Mouse (Mus musculus): Measurements from ENCODE around the gene Ryr3.
A peak's percentile ranks its signal among the peaks of the same experiment; 100 is the strongest.

Gene Ryr3

GRCm38 (mm10) chr2:112799351-112799994 lies 417.4 kb downstream of the Ryr3 start:
- no peak for DNase-seq (ENCODE audit: extremely low spot score)

- no peak for DNase-seq (ENCODE audit: extremely low spot score)
These were observed 435.3 kb downstream of the Ryr3 start for GRCm38 (mm10) chr2:112781631-112782030.

GRCm38 (mm10) chr2:112774762-112775161 lies 442.1 kb downstream of the Ryr3 start:
- peak; percentile 81 for DNase-seq (ENCODE audit: extremely low spot score)

GRCm38 (mm10) chr2:112767665-112768064 lies 449.2 kb downstream of the Ryr3 start:
- DNase-seq (ENCODE audit: extremely low spot score), result no peak

- no peak for DNase-seq (ENCODE audit: extremely low spot score)
These were observed 451.9 kb downstream of the Ryr3 start for GRCm38 (mm10) chr2:112765046-112765445.

- DNase-seq (ENCODE audit: extremely low spot score), result no peak
These were observed 452.6 kb downstream of the Ryr3 start for GRCm38 (mm10) chr2:112764274-112764673.

- no peak for DNase-seq (ENCODE audit: extremely low spot score)
These were observed 454.9 kb downstream of the Ryr3 start for GRCm38 (mm10) chr2:112762006-112762405.

- DNase-seq (ENCODE audit: extremely low spot score), result no peak
These were observed 455.5 kb downstream of the Ryr3 start for GRCm38 (mm10) chr2:112761196-112761913.

- DNase-seq (ENCODE audit: extremely low spot score), result no peak
These were observed 456.2 kb downstream of the Ryr3 start for GRCm38 (mm10) chr2:112760692-112761091.

- no peak for DNase-seq (ENCODE audit: extremely low spot score)
These were observed 457.2 kb downstream of the Ryr3 start for GRCm38 (mm10) chr2:112759678-112760077.

GRCm38 (mm10) chr2:112758732-112759131 lies 458.2 kb downstream of the Ryr3 start:
- no peak for DNase-seq (ENCODE audit: extremely low spot score)

- DNase-seq (ENCODE audit: extremely low spot score), result no peak
These were observed 463.6 kb downstream of the Ryr3 start for GRCm38 (mm10) chr2:112753316-112753715.

- DNase-seq (ENCODE audit: extremely low spot score), result no peak
These were observed 465.5 kb downstream of the Ryr3 start for GRCm38 (mm10) chr2:112751416-112751815.

GRCm38 (mm10) chr2:112748532-112748931 lies 468.4 kb downstream of the Ryr3 start:
- no peak for DNase-seq (ENCODE audit: extremely low spot score)

- no peak for DNase-seq (ENCODE audit: extremely low spot score)
These were observed 484.0 kb downstream of the Ryr3 start for GRCm38 (mm10) chr2:112732942-112733341.

- no peak for DNase-seq (ENCODE audit: extremely low spot score)
These were observed 489.1 kb downstream of the Ryr3 start for GRCm38 (mm10) chr2:112727842-112728241.

- DNase-seq (ENCODE audit: extremely low spot score), result no peak
These were observed 495.7 kb downstream of the Ryr3 start for GRCm38 (mm10) chr2:112721217-112721616.

GRCm38 (mm10) chr2:112720715-112721114 lies 496.2 kb downstream of the Ryr3 start:
- DNase-seq (ENCODE audit: extremely low spot score), result peak; percentile 11

GRCm38 (mm10) chr2:112714648-112715047 lies 502.2 kb downstream of the Ryr3 start:
- DNase-seq (ENCODE audit: extremely low spot score), result no peak

GRCm38 (mm10) chr2:112681817-112682216 lies 535.1 kb downstream of the Ryr3 start:
- DNase-seq (ENCODE audit: extremely low spot score), result no peak

GRCm38 (mm10) chr2:112677246-112677645 lies 539.6 kb downstream of the Ryr3 start:
- no peak for DNase-seq (ENCODE audit: extremely low spot score)

- DNase-seq (ENCODE audit: extremely low spot score), result no peak
These were observed 540.2 kb downstream of the Ryr3 start for GRCm38 (mm10) chr2:112676721-112677120.

GRCm38 (mm10) chr2:112676175-112676574 lies 540.7 kb downstream of the Ryr3 start:
- no peak for DNase-seq (ENCODE audit: extremely low spot score)

Data from embryo, embryonic 9.5 days (tissue).